In genomic region chr4:47870010-47870637, GRCm38 (mm10) we compare ENCODE assay signal across 30 mouse cellular contexts.
A peak's percentile ranks its signal among the peaks of the same experiment; 100 is the strongest.
DNase-seq lines count a peak whose midpoint lies in the region; ATAC-seq lines count a peak whose summit lies in the region.
"Had no signal": no experiment of that assay in that cellular context is flagged by ENCODE, and none has a peak within 500 bp of the region (broad histone marks: within the 10 kb centered on the region; RNA-seq: fewer than 3 reads in every experiment).

No protein-coding gene starts in this region.

- no peaks in the 10 kb centered on the region for H3K9me3 ChIP-seq in hindbrain, embryonic 12.5 days (replicated peaks)
- H3K9me3 ChIP-seq in hindbrain, embryonic 10.5 days = no peaks in the 10 kb centered on the region
- H3K9me3 ChIP-seq in hindbrain, embryonic 13.5 days = no peaks in the 10 kb centered on the region
- H3K9me3 ChIP-seq in hindbrain, embryonic 15.5 days = no peaks in the 10 kb centered on the region
- H3K9me3 ChIP-seq in neural tube, embryonic 13.5 days = no peaks in the 10 kb centered on the region
- no peaks in the 10 kb centered on the region for H3K9me3 ChIP-seq in midbrain, embryonic 13.5 days
- H3K9me3 ChIP-seq: embryonic facial prominence, embryonic 12.5 days; embryonic facial prominence, embryonic 15.5 days; forebrain, embryonic 12.5 days; G1E; heart, embryonic 10.5 days; heart, embryonic 13.5 days; intestine, embryonic 15.5 days had no signal

- no peak for DNase-seq in hindbrain, embryonic 10.5 days (ENCODE audit: low spot score)
- DNase-seq: adrenal gland, postnatal 14 days; B cell, adult 2 months; cerebellum, adult 11 months; cerebellum, adult 2 months; cerebellum, adult 9-11 months; cerebellum, postnatal 25 days; gastrocnemius, postnatal 10 days; gastrocnemius, postnatal 36 days; heart, adult 2 months; heart, postnatal 14 days; heart, postnatal 4 days had no signal

- no peaks in the 10 kb centered on the region for H3K27me3 ChIP-seq in hindbrain, embryonic 12.5 days
- no peaks in the 10 kb centered on the region for H3K27me3 ChIP-seq in hindbrain, embryonic 10.5 days (ENCODE audit: insufficient read depth, poor library complexity, severe bottlenecking)
- no peaks in the 10 kb centered on the region for H3K27me3 ChIP-seq in hindbrain, embryonic 13.5 days
- no peaks in the 10 kb centered on the region for H3K27me3 ChIP-seq in hindbrain, embryonic 15.5 days
- no peaks in the 10 kb centered on the region for H3K27me3 ChIP-seq in neural tube, embryonic 13.5 days
- H3K27me3 ChIP-seq in midbrain, embryonic 13.5 days = no peaks in the 10 kb centered on the region
- H3K27me3 ChIP-seq: CH12.LX; embryonic facial prominence, embryonic 12.5 days; embryonic facial prominence, embryonic 15.5 days; forebrain, embryonic 12.5 days; heart, embryonic 13.5 days; intestine, embryonic 15.5 days had no signal

- 82% methylated on average over 7 of the region's 7 CpGs for WGBS in hindbrain, embryonic 12.5 days
- 88% methylated on average over 7 of the region's 7 CpGs for WGBS in hindbrain, embryonic 10.5 days
- WGBS in hindbrain, embryonic 13.5 days = 71% methylated on average over 7 of the region's 7 CpGs
- 63% methylated on average over 7 of the region's 7 CpGs for WGBS in hindbrain, embryonic 15.5 days
- 41% methylated on average over 7 of the region's 7 CpGs for WGBS in neural tube, embryonic 13.5 days
- WGBS in midbrain, embryonic 13.5 days = 93% methylated on average over 7 of the region's 7 CpGs

- H3K27ac ChIP-seq in hindbrain, embryonic 12.5 days = peak overlapping the region; percentile 44; the same call in 1 of the 2 replicates
- H3K27ac ChIP-seq in hindbrain, embryonic 10.5 days = no peak overlapping the region
- 0 out of 2 replicates have a peak overlapping the region, but pooled peaks have one; percentile 37 for H3K27ac ChIP-seq in hindbrain, embryonic 13.5 days
- peak overlapping the region; percentile 43; the same call in 1 of the 2 replicates for H3K27ac ChIP-seq in hindbrain, embryonic 15.5 days (replicated peaks)
- peak overlapping the region; percentile 87 for H3K27ac ChIP-seq in neural tube, embryonic 13.5 days (replicated peaks)
- H3K27ac ChIP-seq in midbrain, embryonic 13.5 days = no peak overlapping the region
- H3K27ac ChIP-seq: embryonic facial prominence, embryonic 12.5 days; embryonic facial prominence, embryonic 15.5 days; forebrain, embryonic 12.5 days; heart, adult 2 months; heart, embryonic 10.5 days; heart, embryonic 13.5 days; intestine, embryonic 15.5 days had no signal

- 0 out of 2 replicates have a peak, but pooled peaks cover 6% of the 10 kb centered on the region for H3K4me1 ChIP-seq in hindbrain, embryonic 12.5 days
- no peaks in the 10 kb centered on the region for H3K4me1 ChIP-seq in hindbrain, embryonic 10.5 days (replicated peaks)
- no peaks in the 10 kb centered on the region for H3K4me1 ChIP-seq in hindbrain, embryonic 13.5 days (replicated peaks)
- H3K4me1 ChIP-seq in hindbrain, embryonic 15.5 days (replicated peaks) = no peaks in the 10 kb centered on the region
- H3K4me1 ChIP-seq in neural tube, embryonic 13.5 days (replicated peaks) = peaks cover 17% of the 10 kb centered on the region
- H3K4me1 ChIP-seq in midbrain, embryonic 13.5 days (replicated peaks) = no peaks in the 10 kb centered on the region
- H3K4me1 ChIP-seq: embryonic facial prominence, embryonic 12.5 days; embryonic facial prominence, embryonic 15.5 days; forebrain, embryonic 12.5 days; heart, embryonic 10.5 days; heart, embryonic 13.5 days; intestine, embryonic 15.5 days had no signal

- no peak overlapping the region for H3K9ac ChIP-seq in hindbrain, embryonic 12.5 days
- no peak overlapping the region for H3K9ac ChIP-seq in hindbrain, embryonic 13.5 days
- no peak overlapping the region for H3K9ac ChIP-seq in hindbrain, embryonic 15.5 days
- no peak overlapping the region for H3K9ac ChIP-seq in neural tube, embryonic 13.5 days
- H3K9ac ChIP-seq in midbrain, embryonic 13.5 days (replicated peaks) = no peak overlapping the region
- H3K9ac ChIP-seq: embryonic facial prominence, embryonic 12.5 days; embryonic facial prominence, embryonic 15.5 days; forebrain, embryonic 12.5 days; heart, embryonic 13.5 days; intestine, embryonic 15.5 days had no signal

- no peaks in the 10 kb centered on the region for H3K36me3 ChIP-seq in hindbrain, embryonic 12.5 days
- H3K36me3 ChIP-seq in hindbrain, embryonic 10.5 days = no peaks in the 10 kb centered on the region
- H3K36me3 ChIP-seq in hindbrain, embryonic 13.5 days = no peaks in the 10 kb centered on the region
- H3K36me3 ChIP-seq in hindbrain, embryonic 15.5 days = no peaks in the 10 kb centered on the region
- H3K36me3 ChIP-seq in neural tube, embryonic 13.5 days = no peaks in the 10 kb centered on the region
- no peaks in the 10 kb centered on the region for H3K36me3 ChIP-seq in midbrain, embryonic 13.5 days
- H3K36me3 ChIP-seq: embryonic facial prominence, embryonic 12.5 days; embryonic facial prominence, embryonic 15.5 days; forebrain, embryonic 12.5 days; G1E; heart, embryonic 10.5 days; heart, embryonic 13.5 days; intestine, embryonic 15.5 days had no signal

- no peak for ATAC-seq in hindbrain, embryonic 12.5 days (ENCODE audit: low FRiP score)
- no peak for ATAC-seq in hindbrain, embryonic 13.5 days (ENCODE audit: low FRiP score)
- ATAC-seq in hindbrain, embryonic 15.5 days (ENCODE audit: low FRiP score, low read depth) = no peak
- peak; percentile 71 for ATAC-seq in neural tube, embryonic 13.5 days (ENCODE audit: low read depth)
- no peak for ATAC-seq in erythroblast, adult 5-6 weeks (replicated peaks; ENCODE audit: low FRiP score, poor library complexity, severe bottlenecking)
- ATAC-seq in monocyte, adult 5-6 weeks (replicated peaks; ENCODE audit: insufficient number of reproducible peaks, low FRiP score, low TSS enrichment, poor library complexity, severe bottlenecking) = no peak
- no peak for ATAC-seq in midbrain, embryonic 13.5 days
- ATAC-seq: forebrain, embryonic 16.5 days; intestine, embryonic 15.5 days; Patski had no signal

- H3K4me2 ChIP-seq in hindbrain, embryonic 12.5 days (replicated peaks) = no peak overlapping the region
- H3K4me2 ChIP-seq in hindbrain, embryonic 13.5 days = no peak overlapping the region
- no peak overlapping the region for H3K4me2 ChIP-seq in hindbrain, embryonic 15.5 days
- H3K4me2 ChIP-seq in neural tube, embryonic 13.5 days = peak overlapping the region; percentile 13; the same call in 1 of the 2 replicates
- no peak overlapping the region for H3K4me2 ChIP-seq in midbrain, embryonic 13.5 days (replicated peaks)
- H3K4me2 ChIP-seq: embryonic facial prominence, embryonic 12.5 days; embryonic facial prominence, embryonic 15.5 days; forebrain, embryonic 12.5 days; heart, embryonic 13.5 days; intestine, embryonic 15.5 days had no signal

- H3K4me3 ChIP-seq in hindbrain, embryonic 12.5 days = no peak overlapping the region
- H3K4me3 ChIP-seq in hindbrain, embryonic 10.5 days = no peak overlapping the region
- no peak overlapping the region for H3K4me3 ChIP-seq in hindbrain, embryonic 13.5 days
- H3K4me3 ChIP-seq in hindbrain, embryonic 15.5 days = no peak overlapping the region
- H3K4me3 ChIP-seq in neural tube, embryonic 13.5 days = no peak overlapping the region
- no peak overlapping the region for H3K4me3 ChIP-seq in midbrain, embryonic 13.5 days (replicated peaks)
- H3K4me3 ChIP-seq: embryonic facial prominence, embryonic 12.5 days; embryonic facial prominence, embryonic 15.5 days; erythroblast, embryonic 14.5 days; forebrain, embryonic 12.5 days; heart, adult 2 months; heart, embryonic 10.5 days; heart, embryonic 13.5 days; intestine, embryonic 15.5 days had no signal

Comparison
In these comparisons a context has a peak if more than half of its experiments do, and no peak if none do; other contexts are left out.
1. H3K27ac ChIP-seq: peak in hindbrain, embryonic 12.5 days (single experiment), hindbrain, embryonic 13.5 days (single experiment), hindbrain, embryonic 15.5 days (single experiment) and neural tube, embryonic 13.5 days (single experiment); none in hindbrain, embryonic 10.5 days (single experiment) and midbrain, embryonic 13.5 days (single experiment).